Mouse (Mus musculus): ENCODE data around the gene Gtf2e1.

The Gtf2e1 gene

DNA sequence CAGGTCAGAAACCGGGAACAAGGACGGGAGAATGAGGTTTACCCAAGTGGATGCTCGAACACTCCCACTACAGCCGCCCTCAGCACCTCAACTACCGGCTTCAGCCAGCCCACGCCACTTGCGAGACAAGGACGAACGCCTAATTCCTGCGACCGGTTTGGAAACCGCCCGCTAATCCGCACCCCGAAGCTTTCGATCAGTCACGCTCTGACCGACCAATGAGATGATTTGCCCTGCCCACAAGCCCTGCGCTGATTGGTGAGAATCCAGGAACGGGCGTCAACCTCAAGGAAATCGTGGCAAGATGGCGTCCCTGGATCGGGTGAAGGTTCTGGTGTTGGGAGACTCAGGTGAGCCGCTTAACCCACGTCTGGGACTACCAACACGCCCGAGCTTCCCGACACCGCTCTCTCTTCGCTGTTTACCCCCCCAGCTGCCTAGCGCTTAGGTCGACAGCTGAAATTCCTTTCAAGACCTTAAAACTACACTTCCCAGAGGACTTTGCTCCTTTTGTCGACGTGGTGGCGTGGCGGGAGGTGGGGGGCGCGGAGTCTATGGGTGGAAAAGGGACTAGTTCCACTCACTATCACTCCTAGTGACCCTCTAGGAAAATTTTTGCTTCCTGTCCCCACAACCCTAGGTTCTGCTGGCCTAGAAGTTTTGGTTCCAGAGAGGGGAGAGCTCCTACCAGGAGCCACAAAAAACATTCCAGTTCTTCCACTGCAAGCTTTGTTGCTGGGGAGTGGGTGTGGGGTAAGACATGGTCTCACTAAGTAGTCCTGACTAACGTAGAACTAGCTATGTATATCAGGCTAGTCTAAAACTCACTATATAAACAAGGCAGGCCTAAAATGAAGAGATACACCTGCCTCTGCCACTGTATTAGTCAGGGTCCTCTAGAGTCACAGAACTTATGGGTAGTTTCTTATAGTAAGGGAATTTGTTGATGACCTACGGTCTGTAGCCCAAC, at the start of gene Gtf2e1, which contains the start of gene Rabl3:
Gene Gtf2e1 (minus strand): TSS at position 179 of the 970 bp plus-strand sequence.
Gene Rabl3 (plus strand): TSS at position 275 of the 970 bp plus-strand sequence.
- peak; percentile 95 for DNase-seq (ENCODE audit: low spot score)

GRCm38 (mm10) chr16:37585129-37585563, 45.6 kb upstream of the Gtf2e1 start:
- no peak for DNase-seq (ENCODE audit: low spot score)

DNA sequence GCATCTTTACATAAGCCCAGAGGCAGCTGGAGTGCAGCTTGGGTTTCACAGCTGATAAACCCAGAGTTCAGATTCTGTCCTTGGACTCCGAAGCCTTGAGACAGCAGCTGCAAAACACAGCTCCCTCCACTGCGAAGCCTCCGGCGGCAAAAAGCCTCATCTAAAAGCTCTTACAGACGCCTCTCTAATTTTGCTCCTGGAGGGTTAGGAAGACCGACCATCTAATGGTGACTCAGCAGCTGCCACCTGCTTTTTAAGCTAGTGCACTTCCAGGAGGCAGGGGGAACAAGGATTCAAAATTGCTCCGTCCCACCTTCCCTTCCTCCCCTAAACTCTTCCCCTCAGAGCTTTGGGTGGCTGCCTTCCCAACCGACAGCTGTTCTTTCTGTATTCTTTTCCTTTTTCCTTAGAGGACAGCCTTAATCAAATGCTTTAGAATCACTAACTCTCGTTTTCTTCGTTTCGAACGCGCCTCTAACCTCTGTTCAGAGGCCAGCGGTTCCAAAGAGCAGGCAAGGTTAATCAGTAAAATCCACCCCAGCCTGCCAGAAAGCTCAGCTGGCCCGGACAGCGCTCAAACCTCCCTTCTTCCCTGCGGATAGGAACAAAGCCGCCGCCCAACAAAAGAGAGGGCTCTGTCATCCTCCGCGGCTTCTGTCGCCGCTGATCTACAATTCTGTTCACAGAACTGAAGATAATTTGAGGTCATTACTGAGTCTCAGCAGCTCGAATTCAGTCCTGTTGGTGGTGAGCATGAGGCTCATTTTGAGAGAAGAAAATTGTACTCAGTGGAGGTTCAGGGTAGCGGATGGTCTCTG, 44.8 kb upstream of the Gtf2e1 start:
- peak; percentile 58 for DNase-seq (ENCODE audit: low spot score)

DNA sequence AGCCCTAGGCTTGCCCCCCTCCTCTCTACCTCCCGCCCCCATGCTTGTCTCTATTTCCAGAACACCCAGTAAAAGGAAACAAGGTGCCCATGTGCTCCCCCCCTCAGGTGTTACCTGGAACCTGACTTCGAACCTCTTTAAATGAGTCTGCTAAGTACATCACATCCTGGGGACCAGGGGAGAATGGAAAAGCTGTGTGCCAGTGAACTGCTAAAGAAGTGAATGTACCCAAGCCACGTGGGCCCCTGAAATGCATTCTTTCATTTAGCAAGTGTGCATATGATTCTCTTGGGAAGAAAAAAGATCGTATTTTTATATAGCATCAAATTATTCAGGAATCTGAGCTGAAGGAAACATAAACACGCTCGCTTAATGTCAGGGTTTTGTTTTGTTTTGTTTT, 44.2 kb upstream of the Gtf2e1 start:
- no peak for DNase-seq (ENCODE audit: low spot score)

DNA sequence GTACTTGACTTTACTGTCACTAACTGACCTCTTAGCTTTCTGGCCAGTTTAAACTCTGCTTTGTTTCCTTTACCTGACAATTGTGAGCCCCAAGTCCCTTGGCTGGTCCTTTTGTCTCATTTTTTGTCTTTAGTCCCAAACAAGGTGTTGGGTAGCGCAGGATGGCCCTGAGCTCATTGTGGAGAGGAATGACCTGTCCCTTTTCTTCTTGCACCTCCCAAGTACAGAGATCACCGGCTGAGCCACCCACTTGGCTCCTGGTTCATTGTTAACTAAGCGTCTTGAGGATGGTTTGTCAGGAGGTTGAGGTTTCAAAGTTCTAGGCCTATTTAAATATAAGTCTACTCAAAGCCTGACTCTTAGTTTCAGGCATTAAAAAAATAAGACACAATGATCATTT, 43.7 kb upstream of the Gtf2e1 start:
- DNase-seq (ENCODE audit: low spot score): no peak

GRCm38 (mm10) chr16:37581901-37582300, 42.3 kb upstream of the Gtf2e1 start:
- DNase-seq (ENCODE audit: low spot score): no peak

GRCm38 (mm10) chr16:37580651-37581050, 41.1 kb upstream of the Gtf2e1 start:
- DNase-seq (ENCODE audit: low spot score): no peak

GRCm38 (mm10) chr16:37579994-37580393, 40.4 kb upstream of the Gtf2e1 start, which contains the start of gene Hgd:
Hgd (plus strand) TSS chr16:37580153.
- DNase-seq (ENCODE audit: low spot score): no peak

GRCm38 (mm10) chr16:37579591-37579990, 40.0 kb upstream of the Gtf2e1 start:
- DNase-seq (ENCODE audit: low spot score): no peak

DNA sequence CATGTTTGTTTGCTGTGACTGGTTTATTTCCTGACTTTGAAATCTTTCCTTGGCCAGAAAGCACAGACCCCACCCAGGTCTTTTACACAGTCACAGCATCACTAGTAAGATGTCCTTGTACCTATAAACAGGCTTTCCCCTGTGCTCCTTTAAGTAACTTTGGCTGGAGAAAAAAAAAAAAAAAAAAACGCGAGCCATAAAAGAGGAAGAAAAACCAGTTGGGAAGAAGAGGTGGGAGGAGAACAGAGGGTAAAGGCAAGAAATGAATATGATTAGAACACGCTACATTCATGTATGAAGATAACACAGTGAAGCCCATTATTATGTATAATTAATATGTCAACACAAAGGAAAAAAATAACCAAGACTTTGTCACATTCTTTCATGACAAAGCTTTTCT, 35.7 kb upstream of the Gtf2e1 start:
- no peak for DNase-seq (ENCODE audit: low spot score)

DNA sequence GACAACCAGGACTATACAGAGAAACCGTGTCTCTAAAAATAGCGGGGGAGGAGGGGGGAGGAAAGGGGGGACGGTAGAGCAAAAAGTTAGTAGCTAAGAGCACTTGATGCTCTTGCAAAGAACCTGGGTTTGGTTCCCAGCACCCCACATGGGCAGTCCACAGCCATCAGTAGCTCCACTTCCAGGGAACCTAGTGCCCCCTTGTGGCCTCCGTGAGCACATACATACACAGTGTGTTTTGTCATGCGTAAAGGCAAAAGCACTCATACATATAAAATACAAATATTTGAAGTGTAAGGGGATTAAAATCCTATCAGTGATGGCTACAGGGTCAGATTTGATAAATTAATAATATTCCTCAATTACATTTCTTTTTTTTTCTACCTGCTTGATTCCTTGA, 33.5 kb upstream of the Gtf2e1 start:
- DNase-seq (ENCODE audit: low spot score): no peak

DNA sequence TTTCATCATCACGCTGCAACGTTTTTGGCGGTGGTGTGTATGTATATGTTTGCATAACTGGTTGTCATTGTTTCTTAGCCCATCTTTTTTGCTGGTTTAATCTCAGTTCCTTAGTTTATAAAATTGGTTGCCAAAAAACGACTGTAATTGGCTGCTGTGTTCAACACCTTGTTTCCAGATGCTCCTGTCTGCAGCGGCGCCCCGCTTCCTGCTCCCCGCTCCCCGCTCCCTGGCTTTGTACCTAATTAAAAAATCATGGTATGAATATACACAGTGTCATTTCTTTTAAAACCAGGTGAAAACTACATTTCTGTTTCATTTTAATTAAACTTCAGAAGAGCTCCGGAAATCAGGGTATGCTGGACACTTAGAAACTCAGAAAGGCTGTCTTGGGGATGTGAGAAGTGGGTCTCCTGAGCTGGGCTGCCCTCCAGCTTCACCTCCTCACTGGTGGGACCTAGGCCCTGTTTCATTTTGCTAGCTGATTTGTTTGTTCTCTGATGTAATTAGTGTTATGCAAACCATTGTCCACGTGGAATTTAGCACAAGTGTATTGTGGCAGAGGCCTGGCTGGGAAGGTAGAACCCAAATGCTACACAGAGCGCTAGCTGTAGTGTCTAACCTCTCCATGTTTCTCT, 32.6 kb upstream of the Gtf2e1 start:
- DNase-seq (ENCODE audit: low spot score): no peak

DNA sequence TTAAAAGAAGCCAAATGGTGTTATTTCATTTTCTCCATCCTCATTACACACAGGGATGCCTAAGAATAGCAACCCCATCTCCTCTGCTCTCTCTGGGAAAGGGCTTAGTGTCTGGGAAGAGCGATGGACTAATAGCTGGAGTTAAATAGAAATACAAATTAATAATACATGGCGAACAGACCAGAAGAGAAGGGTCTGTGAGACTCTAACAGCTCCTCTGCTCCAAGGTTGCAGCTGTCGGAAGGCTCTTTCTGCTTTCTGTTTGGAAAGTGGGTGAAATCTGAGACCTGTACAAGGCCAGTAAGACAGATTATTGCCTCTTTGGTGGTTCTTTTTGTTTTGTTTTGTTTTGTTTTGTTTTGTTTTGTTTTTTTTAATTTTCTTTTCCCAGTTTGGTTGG, 32.0 kb upstream of the Gtf2e1 start:
- no peak for DNase-seq (ENCODE audit: low spot score)

DNA sequence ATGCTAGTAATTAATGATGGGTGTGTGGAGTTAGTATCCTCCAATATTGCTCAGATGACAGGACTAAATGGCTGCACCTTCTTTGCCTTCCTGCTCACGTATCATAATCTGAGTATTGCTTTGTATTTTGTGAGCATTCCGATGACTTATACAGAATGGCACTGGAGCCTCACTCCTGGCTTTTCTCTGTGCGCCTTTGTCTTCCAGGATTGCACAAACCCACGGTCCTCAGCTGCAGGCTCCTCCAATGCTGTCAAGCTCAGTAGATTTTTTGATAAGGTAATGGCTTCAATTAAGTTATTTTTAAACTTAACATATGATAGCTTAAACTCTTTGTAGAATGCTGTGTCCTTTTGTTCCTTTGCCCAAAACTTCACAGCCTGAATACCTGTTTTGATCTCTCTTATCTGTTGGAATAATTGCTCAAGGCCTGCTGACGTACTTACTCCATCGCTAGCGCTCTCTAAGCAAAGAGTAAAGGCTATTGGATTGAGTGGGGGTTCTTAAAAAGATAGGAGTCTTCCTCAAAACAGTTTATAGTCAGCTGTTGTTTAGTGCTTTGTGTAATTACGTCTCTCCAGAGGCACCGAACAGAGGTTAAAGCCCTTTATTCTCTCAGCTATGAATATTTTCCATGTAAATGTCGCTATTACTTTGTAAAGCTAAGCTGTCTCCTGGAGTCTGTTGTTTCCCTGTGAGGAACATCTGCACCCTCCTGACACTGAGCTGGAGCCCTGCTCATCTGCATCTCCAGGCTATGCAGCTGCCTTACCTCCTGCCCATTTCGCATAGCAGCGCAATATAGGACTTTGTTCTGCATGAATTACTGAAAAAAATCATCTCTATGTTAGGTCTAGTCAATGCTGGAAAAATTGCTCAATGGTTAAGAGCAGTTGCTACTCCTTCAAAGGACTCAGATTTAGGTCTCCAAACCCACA, 27.8 kb upstream of the Gtf2e1 start:
- no peak for DNase-seq (ENCODE audit: low spot score)

GRCm38 (mm10) chr16:37566107-37566506, 26.5 kb upstream of the Gtf2e1 start:
- DNase-seq (ENCODE audit: low spot score): no peak

DNA sequence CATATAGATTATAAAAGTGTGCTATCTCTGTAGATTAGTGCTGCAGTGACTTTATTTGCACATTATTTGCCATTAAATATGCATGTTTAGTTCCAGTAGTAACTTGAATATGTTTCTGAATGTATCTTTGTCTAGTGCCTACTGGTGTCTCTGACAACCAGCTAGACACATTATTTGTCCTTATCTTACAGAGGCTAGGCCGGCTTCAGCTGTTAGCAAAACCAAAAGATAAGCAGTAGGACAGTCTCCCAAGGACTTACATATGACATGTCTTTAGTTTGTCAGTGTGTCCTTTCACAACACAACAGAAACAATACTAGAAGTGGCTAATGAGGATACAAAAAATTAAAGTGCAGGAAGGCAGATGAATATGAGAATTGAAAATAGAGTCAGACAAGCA, 25.5 kb upstream of the Gtf2e1 start:
- DNase-seq (ENCODE audit: low spot score): no peak

DNA sequence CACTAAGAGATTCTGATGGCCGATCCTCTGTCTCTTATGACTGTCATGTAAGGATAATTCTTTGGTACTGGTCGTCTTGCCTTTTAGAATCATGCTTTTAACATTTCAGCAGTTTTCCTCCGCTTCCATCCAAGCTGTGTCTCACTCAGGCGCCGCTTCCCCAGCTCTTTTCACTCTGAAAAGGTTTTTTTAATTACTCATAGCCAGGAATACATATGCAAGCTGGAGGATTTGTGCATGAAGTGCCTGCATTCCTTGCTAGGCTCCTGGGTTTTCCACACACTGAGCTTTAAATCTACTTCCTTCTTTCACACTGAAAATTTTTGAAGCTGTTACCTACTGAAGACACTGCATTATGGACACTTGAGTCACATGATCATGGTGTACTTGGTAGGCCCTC, 23.4 kb upstream of the Gtf2e1 start:
- DNase-seq (ENCODE audit: low spot score): no peak

GRCm38 (mm10) chr16:37562414-37562813, 22.8 kb upstream of the Gtf2e1 start:
- DNase-seq (ENCODE audit: low spot score): no peak

DNA sequence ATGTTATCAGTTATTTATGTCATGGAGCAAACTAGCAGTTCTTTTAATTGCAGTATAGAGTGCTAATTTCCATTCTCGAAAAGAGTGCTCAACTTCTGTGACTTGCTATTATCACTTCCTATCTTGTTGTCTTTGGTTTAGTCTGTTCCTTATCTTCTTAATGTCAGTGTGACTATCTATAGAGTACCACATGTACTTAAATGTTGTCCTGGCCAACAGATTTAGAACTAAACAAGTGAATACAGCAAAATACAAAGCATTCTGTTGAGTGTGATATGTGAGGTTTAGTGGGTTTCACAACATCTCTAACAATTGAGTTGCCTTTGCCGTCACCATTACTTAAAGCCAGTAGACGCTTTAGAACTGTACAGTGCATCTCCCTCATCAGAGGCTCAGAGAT, 13.2 kb upstream of the Gtf2e1 start:
- no peak for DNase-seq (ENCODE audit: low spot score)

GRCm38 (mm10) chr16:37550981-37551380, 11.4 kb upstream of the Gtf2e1 start:
- no peak for DNase-seq (ENCODE audit: low spot score)

DNA sequence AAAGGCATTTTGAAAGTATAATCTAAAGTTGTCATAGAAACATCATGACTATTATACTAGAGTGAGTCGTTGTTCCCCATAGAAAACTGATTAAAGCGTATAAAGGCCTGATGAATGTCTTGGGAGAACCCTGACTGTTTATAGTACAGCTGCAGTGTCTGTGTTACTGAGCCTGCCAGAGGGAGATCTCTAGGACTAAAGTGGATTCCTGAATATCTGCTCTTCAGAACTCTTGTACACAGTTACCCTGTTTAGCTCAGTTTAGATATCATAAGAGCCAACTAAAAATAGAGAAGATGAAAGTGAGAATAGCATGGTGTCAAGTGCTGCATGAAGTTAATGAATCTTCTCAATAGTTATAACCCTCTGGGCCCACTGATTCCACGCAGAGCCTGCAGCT, 10.7 kb upstream of the Gtf2e1 start:
- DNase-seq (ENCODE audit: low spot score): no peak
